Mouse (Mus musculus) liver, postnatal 0 days (tissue): ENCODE data around the gene Msx3.

Experiments used
- CTCF ChIP-seq: sonication (generic); IDR thresholded peaks from 2 replicates; pipeline ENCODE4 v1.5.1; 2016; ENCODE audit warnings: antibody characterized with exemption, low read depth
- EP300 ChIP-seq: IDR thresholded peaks from 2 replicates; pipeline ENCODE4 v1.6.1; 2016; ENCODE audit warnings: antibody characterized with exemption, low read depth, mild to moderate bottlenecking

DNA sequence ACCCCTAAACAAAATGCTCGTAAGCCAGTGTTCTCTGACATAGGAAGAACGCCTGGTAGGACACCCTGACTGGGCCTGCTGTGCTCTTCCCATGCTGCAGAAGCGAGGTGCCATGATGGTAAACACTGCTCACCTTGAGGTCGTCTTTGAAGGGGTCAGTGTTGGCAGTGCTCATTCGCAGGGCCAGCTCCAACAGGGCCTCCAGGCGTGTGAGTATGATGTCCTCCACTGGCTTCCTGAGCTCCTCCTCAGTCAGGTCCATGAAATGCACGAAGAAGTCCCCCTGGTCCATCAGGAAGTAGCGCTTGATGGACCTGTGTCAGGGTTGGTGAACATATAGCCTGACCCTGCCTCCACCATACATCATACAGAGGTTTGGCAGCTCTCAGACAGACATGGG, 44.2 kb downstream of the Msx3 start:
- no peak for TF ChIP-seq CTCF
- no peak for TF ChIP-seq EP300
